Mouse (Mus musculus): ENCODE data around the gene Rpl23a. TPM values are rescaled to one million over a fixed set of nuclear protein-coding genes. Genes with fewer than 3 reads are reported as not detected.

The Rpl23a gene
- total RNA-seq, 1 experiment from 2014 or later: 2,203 TPM

Other genes with a start within 250 kb of the Rpl23a start
- gene Phf12, start 200.8 kb downstream of the Rpl23a start, total RNA-seq (2017): 34.9 to 44.3 TPM (median 43.9 TPM) in 3 replicates
- 0.39 to 0.86 TPM in 2 of 3 replicates, not detected in the other for gene Dhrs13, start 151.3 kb downstream of the Rpl23a start, total RNA-seq (2017)
- gene Flot2, start 145.7 kb downstream of the Rpl23a start, total RNA-seq (2017): 18.5 to 34.4 TPM (median 28.9 TPM) in 3 replicates
- gene Eral1, start 103.2 kb downstream of the Rpl23a start, total RNA-seq (2017): 7.1 to 17.9 TPM (median 16.5 TPM) in 3 replicates
- 3.6 to 7.9 TPM (median 4.4 TPM) in 3 replicates for gene Fam222b, start 88.9 kb downstream of the Rpl23a start, total RNA-seq (2017)
- gene Traf4, start 18.0 kb downstream of the Rpl23a start, total RNA-seq (2017): 3.6 to 4.9 TPM (median 3.6 TPM) in 3 replicates
- gene Nek8, start 6.9 kb downstream of the Rpl23a start, total RNA-seq (2017): 2.5 to 4.3 TPM (median 2.8 TPM) in 3 replicates
- 2.5 to 4.6 TPM (median 2.9 TPM) in 3 replicates for gene Tlcd1, start 6.9 kb downstream of the Rpl23a start, total RNA-seq (2017)
- gene Rab34, start 4.8 kb upstream of the Rpl23a start, total RNA-seq (2017): not detected in 3 replicates
- gene Proca1, start 9.8 kb upstream of the Rpl23a start, total RNA-seq (2017): not detected in 3 replicates
- gene Sdf2, start 62.2 kb upstream of the Rpl23a start, total RNA-seq (2017): 43.1 to 61.5 TPM (median 48.3 TPM) in 3 replicates
- gene Supt6, start 62.4 kb upstream of the Rpl23a start, total RNA-seq (2017): 54.5 to 84.6 TPM (median 59.8 TPM) in 3 replicates
- gene 2610507B11Rik, start 78.2 kb upstream of the Rpl23a start, total RNA-seq (2017): 77.6 to 107 TPM (median 97.1 TPM) in 3 replicates
- 1.2 TPM in 1 of 3 replicates, not detected in the others for gene BC030499, start 107.3 kb upstream of the Rpl23a start, total RNA-seq (2017)
- 0.64 to 3.1 TPM (median 1.4 TPM) in 3 replicates for gene Spag5, start 117.9 kb upstream of the Rpl23a start, total RNA-seq (2017)
- gene Aldoc, start 139.4 kb upstream of the Rpl23a start, total RNA-seq (2017): 0.78 to 8.6 TPM (median 1.3 TPM) in 3 replicates
- 17.5 to 25.1 TPM (median 18.5 TPM) in 3 replicates for gene Pigs, start 144.8 kb upstream of the Rpl23a start, total RNA-seq (2017)
- 88.0 to 122 TPM (median 99.7 TPM) in 3 replicates for gene Unc119, start 159.9 kb upstream of the Rpl23a start, total RNA-seq (2017)
- not detected in 3 replicates for gene Foxn1, start 203.0 kb upstream of the Rpl23a start, total RNA-seq (2017)
- not detected in 3 replicates for gene Slc13a2, start 238.6 kb upstream of the Rpl23a start, total RNA-seq (2017)

Measured in monocyte, adult 5-6 weeks (primary cell).